ENCODE assay signal across 23 mouse cellular contexts in genomic region chr12:51985826-51986225, GRCm38 (mm10). TPM values are rescaled to one million over a fixed set of nuclear protein-coding genes. Genes with fewer than 3 reads are reported as not detected.
DNase-seq lines count a peak whose midpoint lies in the region; ATAC-seq lines count a peak whose summit lies in the region.
"Had no signal": no experiment of that assay in that cellular context is flagged by ENCODE, and none has a peak within 500 bp of the region (broad histone marks: within the 10 kb centered on the region; RNA-seq: fewer than 3 reads in every experiment).

No protein-coding gene starts in this region.

- DNase-seq in heart, adult 11 months = peak; percentile 92
- DNase-seq in heart, embryonic 10.5 days (ENCODE audit: low spot score) = no peak
- DNase-seq in brain, adult 2 months (ENCODE audit: low read depth, low spot score) = peak; percentile 63
- DNase-seq in cerebellum, adult 9-11 months = peak; percentile 42
- peak; percentile 42 for DNase-seq in gastrocnemius, postnatal 14 days
- no peak for DNase-seq in spleen, adult 18-20 months
- no peak for DNase-seq in liver, embryonic 11.5 days (ENCODE audit: low spot score)
- no peak for DNase-seq in liver
- DNase-seq: kidney, adult 2 months; kidney, postnatal 14 days; layer of hippocampus, postnatal 36 days; retina, postnatal 1 day had no signal

- H3K27me3 ChIP-seq in heart, embryonic 10.5 days (ENCODE audit: insufficient read depth, poor library complexity, severe bottlenecking) = no peaks in the 10 kb centered on the region
- no peaks in the 10 kb centered on the region for H3K27me3 ChIP-seq in liver, embryonic 11.5 days (replicated peaks; ENCODE audit: control insufficient read depth, insufficient read depth, low read length)
- H3K27me3 ChIP-seq: embryonic facial prominence, embryonic 15.5 days had no signal

- no peak overlapping the region for H3K4me2 ChIP-seq in liver, embryonic 11.5 days
- H3K4me2 ChIP-seq: embryonic facial prominence, embryonic 15.5 days had no signal

- no peak overlapping the region for H3K4me3 ChIP-seq in heart, embryonic 10.5 days
- no peak overlapping the region for H3K4me3 ChIP-seq in liver, embryonic 11.5 days (ENCODE audit: low read depth, low read length)
- H3K4me3 ChIP-seq: embryonic facial prominence, embryonic 15.5 days; layer of hippocampus, adult 2 months had no signal

- no peaks in the 10 kb centered on the region for H3K9me3 ChIP-seq in heart, embryonic 10.5 days
- no peaks in the 10 kb centered on the region for H3K9me3 ChIP-seq in liver, embryonic 11.5 days (ENCODE audit: control insufficient read depth, low read length)
- H3K9me3 ChIP-seq: embryonic facial prominence, embryonic 15.5 days; megakaryocyte, embryonic 14.5 days had no signal

- peaks cover 3% of the 10 kb centered on the region; the same call in 1 of the 2 replicates for H3K36me3 ChIP-seq in heart, embryonic 10.5 days
- 0 out of 2 replicates have a peak, but pooled peaks cover 2% of the 10 kb centered on the region for H3K36me3 ChIP-seq in liver, embryonic 11.5 days (ENCODE audit: control insufficient read depth, insufficient read depth, low read length)
- H3K36me3 ChIP-seq: embryonic facial prominence, embryonic 15.5 days had no signal

- intact Hi-C loops in gastrocnemius, postnatal 14 days (cut with DNase I; ENCODE audit: low total_unique reads) = no loop called here

- H3K4me1 ChIP-seq in heart, embryonic 10.5 days = peaks cover 5% of the 10 kb centered on the region; the same call in 1 of the 2 replicates
- H3K4me1 ChIP-seq in liver, embryonic 11.5 days (replicated peaks; ENCODE audit: control insufficient read depth, insufficient read depth, low read length) = peaks cover 4% of the 10 kb centered on the region; the same call in 1 of the 2 replicates
- H3K4me1 ChIP-seq: embryonic facial prominence, embryonic 15.5 days had no signal

- no peak for ATAC-seq in liver, embryonic 11.5 days (replicated peaks; ENCODE audit: low FRiP score)
- ATAC-seq: forebrain, embryonic 16.5 days; inflammation-experienced regulatory T-cells, adult 6 months had no signal

- no peak overlapping the region for H3K27ac ChIP-seq in heart, embryonic 10.5 days
- no peak overlapping the region for H3K27ac ChIP-seq in liver, embryonic 11.5 days (ENCODE audit: low read depth, low read length)
- H3K27ac ChIP-seq: embryonic facial prominence, embryonic 15.5 days; layer of hippocampus, adult 2 months had no signal

- H3K9ac ChIP-seq in liver, embryonic 11.5 days (ENCODE audit: low read depth, low read length) = no peak overlapping the region
- H3K9ac ChIP-seq: embryonic facial prominence, embryonic 15.5 days had no signal

- WGBS in heart, embryonic 10.5 days = 39% methylated on average over 4 of the region's 4 CpGs
- 60% methylated on average over 4 of the region's 4 CpGs for WGBS in liver, embryonic 11.5 days

RNA-seq across cellular contexts. Expression of gene Heatr5a, which starts 14.7 kb away (rescaled TPM):
- 14.3 and 15.6 TPM in 2 replicates for polyA plus RNA-seq in heart, embryonic 10.5 days (2016; fragmentation: Nextera tagmentation; extraction: Ambion mirVana)
- total RNA-seq in gastrocnemius, postnatal 14 days (2021) = 10 to 100 TPM; 14.1 to 17.9 TPM
- 18.3 and 18.9 TPM in 2 replicates for polyA plus RNA-seq in liver, embryonic 11.5 days (2014; fragmentation: Nextera tagmentation; extraction: Ambion mirVana)

RNA-seq across cellular contexts. Expression of gene Dtd2, which starts 20.5 kb away (rescaled TPM):
- polyA plus RNA-seq in heart, embryonic 10.5 days (2016; fragmentation: Nextera tagmentation; extraction: Ambion mirVana) = 20.3 and 20.7 TPM in 2 replicates
- total RNA-seq in gastrocnemius, postnatal 14 days (2021) = 1 to 10 TPM; 5.1 to 5.8 TPM
- 31.0 and 33.1 TPM in 2 replicates for polyA plus RNA-seq in liver, embryonic 11.5 days (2014; fragmentation: Nextera tagmentation; extraction: Ambion mirVana)

RNA-seq across cellular contexts. Expression of gene Gpr33, which starts 42.0 kb away (rescaled TPM):
- polyA plus RNA-seq in heart, embryonic 10.5 days (2016; fragmentation: Nextera tagmentation; extraction: Ambion mirVana) = not detected in 2 replicates
- total RNA-seq in gastrocnemius, postnatal 14 days (2021) = not detected
- polyA plus RNA-seq in liver, embryonic 11.5 days (2014; fragmentation: Nextera tagmentation; extraction: Ambion mirVana) = not detected in 2 replicates
- total RNA-seq: adrenal gland, postnatal 4 days; layer of hippocampus, adult 2 months; layer of hippocampus, postnatal 36 days; left cerebral cortex, postnatal 14 days had no signal
- polyA plus RNA-seq: embryonic facial prominence, embryonic 15.5 days; forebrain, embryonic 16.5 days; heart, embryonic 14.5 days; hindbrain, embryonic 11.5 days; inflammation-experienced regulatory T-cells, adult 6 months; limb, embryonic 14.5 days; liver, embryonic 16.5 days had no signal

Comparison
In these comparisons a context has a peak if more than half of its experiments do, and no peak if none do; other contexts are left out.
1. DNase-seq: peak in heart, adult 11 months (single experiment), brain, adult 2 months (single experiment), cerebellum, adult 9-11 months (single experiment) and gastrocnemius, postnatal 14 days (single experiment); none in heart, embryonic 10.5 days (single experiment), spleen, adult 18-20 months (0 of 2), liver, embryonic 11.5 days (single experiment) and liver (single experiment).